1 mouse cellular context compared by ENCODE assay signal in genomic region chr12:111537796-111538291, GRCm38 (mm10).
TF ChIP-seq lines count a peak whose summit lies in the region.

TSS of gene Eif5 (plus strand) at chr12:111538016.

TF ChIP-seq in CH12.LX, 34 proteins besides CTCF, POLR2A, EP300 and RAD21 (continued from another document):
- TF ChIP-seq SMC3 (IDR thresholded peaks at IDR 0.05; ENCODE audit: low read depth, low read length), result no peak
- TF ChIP-seq MEF2A (IDR thresholded peaks at IDR 0.05; ENCODE audit: borderline replicate concordance, low read depth, low read length), result peak; percentile 86
- peak; percentile 89 for TF ChIP-seq MXI1 (IDR thresholded peaks at IDR 0.05; ENCODE audit: low read depth, low read length)
- peak; percentile 73 for TF ChIP-seq NRF1 (IDR thresholded peaks at IDR 0.05; ENCODE audit: low read depth, low read length)
- peak; percentile 91 for TF ChIP-seq SIN3A (IDR thresholded peaks at IDR 0.05; ENCODE audit: low read length)
- peak; percentile 93 for TF ChIP-seq ZMIZ1 (IDR thresholded peaks at IDR 0.05; ENCODE audit: low read depth, low read length)
- TF ChIP-seq ZC3H11A (IDR thresholded peaks at IDR 0.05; ENCODE audit: low read depth, low read length), result no peak
- TF ChIP-seq MAX (IDR thresholded peaks at IDR 0.05; ENCODE audit: low read length), result peak; percentile 86
- TF ChIP-seq MYC (IDR thresholded peaks at IDR 0.05; ENCODE audit: low read depth, low read length), result peak; percentile 83
- TF ChIP-seq MAZ (IDR thresholded peaks at IDR 0.05; ENCODE audit: low read depth, low read length), result peak; percentile 89
- peak; percentile 94 for TF ChIP-seq HCFC1 (IDR thresholded peaks at IDR 0.05; ENCODE audit: low read depth, low read length)
